Mouse (Mus musculus) lung, adult 10 weeks (tissue): ENCODE data around the gene Ccdc162. TPM values are rescaled to one million over a fixed set of nuclear protein-coding genes. Genes with fewer than 3 reads are reported as not detected.

Source experiments
- polyA plus RNA-seq: library from polyadenylated mRNA; stranded (reverse); fragments of 350-450 nt; fragmentation: Illumina TruSeq; extraction: RNeasy Lipid Tissue Mini Kit (QIAGEN cat#74804); gene quantifications from one replicate; pipeline ENCODE4 v1.2.3, GENCODE M21; 2014; ENCODE audit warnings: low read depth, low replicate concordance; ENCODE audit not compliant: insufficient read depth

Ccdc162 gene
- 6.7 TPM for polyA plus RNA-seq

GRCm38 (mm10) chr10:41716029-41716897, at the start of gene Ccdc162:
Gene Ccdc162 (minus strand): TSS chr10:41716634.

GRCm38 (mm10) chr10:41518981-41519618, 197.3 kb downstream of the Ccdc162 start, which contains the start of gene Cd164:
Gene Cd164 (plus strand): TSS chr10:41519414.

GRCm38 (mm10) chr10:41489708-41490517, 226.5 kb downstream of the Ccdc162 start, which contains the start of the genes Smpd2 and Ppil6:
Gene Smpd2 (minus strand): TSS chr10:41490369.
Gene Ppil6 (plus strand): TSS chr10:41490439.

Other genes with a start within 250 kb of the Ccdc162 start
- gene Mical1, start 240.3 kb downstream of the Ccdc162 start, polyA plus RNA-seq: 25.0 TPM
- gene Smpd2, start 226.3 kb downstream of the Ccdc162 start, polyA plus RNA-seq: 28.0 TPM
- gene Ppil6, start 226.2 kb downstream of the Ccdc162 start, polyA plus RNA-seq: 8.8 TPM
- 136 TPM for gene Cd164, start 197.2 kb downstream of the Ccdc162 start, polyA plus RNA-seq
- gene Cep57l1, start 93.2 kb upstream of the Ccdc162 start, polyA plus RNA-seq: 2.3 TPM
- gene Sesn1, start 93.3 kb upstream of the Ccdc162 start, polyA plus RNA-seq: 26.9 TPM